Mouse (Mus musculus) liver, embryonic 14.5 days (tissue): ENCODE data around the gene Rnf144b.

Experiments
- CTCF ChIP-seq: IDR thresholded peaks from 2 replicates; pipeline ENCODE4 v1.5.1; 2016; ENCODE audit warnings: antibody characterized with exemption, low read depth, control low read depth
- EP300 ChIP-seq: IDR thresholded peaks from 2 replicates; pipeline ENCODE4 v1.6.1; 2016; ENCODE audit warnings: antibody characterized with exemption, low read depth

DNA sequence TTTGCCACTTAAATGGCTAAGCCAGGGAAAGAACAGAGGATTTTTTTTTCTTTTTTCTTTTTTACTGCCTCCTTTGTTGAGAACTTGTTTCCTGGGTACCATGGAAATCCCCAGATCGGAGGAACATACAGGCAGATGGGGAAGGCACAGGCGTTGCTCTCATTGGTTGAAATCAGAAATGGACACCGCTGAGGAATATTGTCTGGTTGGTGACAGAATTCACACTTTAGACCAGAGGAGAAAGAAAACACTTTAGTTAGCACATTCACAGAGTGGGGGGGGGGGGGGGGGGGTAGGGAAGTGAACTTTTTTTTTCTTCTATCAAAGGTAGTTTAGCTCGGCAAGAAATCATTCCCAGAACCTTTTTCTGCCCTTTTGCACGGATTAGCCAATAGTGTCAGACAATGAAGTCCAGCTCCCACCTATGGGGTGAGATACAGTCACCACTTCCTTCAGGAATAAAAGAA lies 155.4 kb downstream of the Rnf144b start:
- TF ChIP-seq CTCF: no peak
- no peak for TF ChIP-seq EP300
